Comparison of ENCODE assay signal across 12 mouse cellular contexts in the genomic region with DNA sequence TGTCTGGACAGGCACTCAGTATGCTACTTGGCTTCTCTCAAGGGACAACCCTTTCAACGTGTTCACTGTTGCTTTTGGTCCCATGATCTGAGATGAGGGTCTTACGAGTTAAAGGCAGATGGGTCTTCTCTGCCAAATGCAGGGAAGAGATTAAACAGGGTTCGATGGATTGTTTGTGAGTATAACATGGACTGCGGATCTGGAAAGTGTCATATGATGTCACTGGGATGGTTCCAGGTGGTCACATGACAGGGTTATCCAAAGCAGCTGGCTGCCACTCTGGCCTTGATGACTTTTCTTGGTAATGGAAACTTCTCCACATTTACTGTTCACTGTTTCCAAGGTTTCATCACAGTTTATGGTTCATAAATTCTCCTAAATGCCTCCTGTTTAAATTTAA. TPM values are rescaled to one million over a fixed set of nuclear protein-coding genes. Genes with fewer than 3 reads are reported as not detected.
"Had no signal": no experiment of that assay in that cellular context is flagged by ENCODE, and none has a peak within 500 bp of the region (broad histone marks: within the 10 kb centered on the region; RNA-seq: fewer than 3 reads in every experiment).

No protein-coding gene starts in this region.

- H3K27me3 ChIP-seq: limb, embryonic 15.5 days; midbrain, embryonic 12.5 days; neural tube, embryonic 13.5 days had no signal

- H3K27ac ChIP-seq: left cerebral cortex, adult 2 months; limb, embryonic 15.5 days; liver, embryonic 14.5 days; midbrain, embryonic 12.5 days; neural tube, embryonic 13.5 days had no signal

- ATAC-seq: midbrain, embryonic 16.5 days had no signal

- H3K4me3 ChIP-seq: left cerebral cortex, adult 2 months; limb, embryonic 15.5 days; midbrain, embryonic 12.5 days; neural tube, embryonic 13.5 days had no signal

- H3K36me3 ChIP-seq: limb, embryonic 15.5 days; midbrain, embryonic 12.5 days; neural tube, embryonic 13.5 days had no signal

- DNase-seq: kidney, adult 18-20 months; kidney, postnatal 14 days; lung, adult 18-20 months; right cerebral cortex, postnatal 14 days; thymus, postnatal 14 days had no signal

- H3K9ac ChIP-seq: limb, embryonic 15.5 days; liver, embryonic 14.5 days; midbrain, embryonic 12.5 days; neural tube, embryonic 13.5 days had no signal

- H3K4me1 ChIP-seq: limb, embryonic 15.5 days; midbrain, embryonic 12.5 days; neural tube, embryonic 13.5 days had no signal

- H3K4me2 ChIP-seq: limb, embryonic 15.5 days; midbrain, embryonic 12.5 days; neural tube, embryonic 13.5 days had no signal

- H3K9me3 ChIP-seq: limb, embryonic 15.5 days; midbrain, embryonic 12.5 days; neural tube, embryonic 13.5 days had no signal

RNA-seq across cellular contexts. Expression of a gene that starts 12.0 kb away (rescaled TPM):
- total RNA-seq: megakaryocyte-erythroid progenitor cell, adult 5-6 weeks had no signal
